Mouse (Mus musculus) cortical plate, adult 2 months (tissue): ENCODE measurements at regions not wholly inside any gene's neighbourhood (a gene's known extent, or its start where the extent isn't known, plus 50 kb on each side); places are given as distances from the start of the nearest gene placed in this dataset.

Experiments
- CTCF ChIP-seq: fragments of 200-500 bp; IDR thresholded peaks from 2 replicates; pipeline ENCODE4 v1.5.1; 2011; ENCODE audit warnings: mild to moderate bottlenecking, control low read depth, low read length; ENCODE audit not compliant: insufficient read depth; ENCODE audit errors: extremely low read depth
- POLR2A ChIP-seq: fragments of 200-500 bp; IDR thresholded peaks from 2 replicates; pipeline ENCODE4 v1.6.1; 2011; ENCODE audit warnings: mild to moderate bottlenecking, low read length, control low read depth; ENCODE audit not compliant: insufficient read depth; ENCODE audit errors: extremely low read depth

DNA sequence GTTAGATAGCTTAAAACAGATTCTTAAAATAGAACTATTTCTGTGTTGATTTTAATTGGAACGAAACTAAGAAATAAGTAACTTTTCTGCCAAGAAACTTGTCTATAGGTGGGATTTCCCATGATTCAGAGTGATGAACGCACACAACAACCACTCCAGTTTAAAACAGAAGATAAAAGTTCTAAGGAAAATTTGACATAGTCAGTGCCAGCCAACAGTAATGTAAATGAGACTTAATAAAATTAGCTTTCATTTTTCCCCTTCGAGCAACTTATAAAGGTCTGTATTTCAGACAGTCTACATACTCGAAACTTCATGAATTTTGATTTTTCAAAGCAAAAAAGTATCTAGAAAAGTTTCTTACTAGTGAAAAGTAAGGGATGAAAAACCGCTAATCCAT is 52.5 kb upstream of the Gpc5 start:
- no peak for TF ChIP-seq CTCF
- no peak for TF ChIP-seq POLR2A
